Mouse (Mus musculus) limb, embryonic 14.5 days (tissue): ENCODE data around the gene Ccl6. TPM values are rescaled to one million over a fixed set of nuclear protein-coding genes. Genes with fewer than 3 reads are reported as not detected.

ENCODE experiments used
- ATAC-seq: fragments of 200-750 bp; cut with Nextera tagmentation; 2 replicates; pipeline ENCODE4 v1.8.0; 2017; ENCODE audit warnings: low read depth, moderate number of reproducible peaks, moderate TSS enrichment; ENCODE audit not compliant: low FRiP score
- DNase-seq: peaks from one replicate; pipeline ENCODE4 v3.0.0-alpha.2; 2015; ENCODE audit warnings: low spot score
- H3K27ac ChIP-seq: fragments of 300-500 bp; sonication (generic); replicated peaks from 2 replicates; pipeline ENCODE4 v1.5.1; 2014; ENCODE audit warnings: low read depth, mild to moderate bottlenecking, low read length, moderate library complexity, mixed read lengths
- H3K27me3 ChIP-seq: fragments of 300-500 bp; sonication (generic); 2 replicates; pipeline ENCODE4 v1.6.1; 2014; ENCODE audit warnings: low read length, mixed read lengths; ENCODE audit not compliant: control insufficient read depth, insufficient read depth
- H3K36me3 ChIP-seq: fragments of 300-500 bp; sonication (generic); 2 replicates; pipeline ENCODE4 v1.6.1; 2014; ENCODE audit warnings: mild to moderate bottlenecking, low read length, moderate library complexity, mixed read lengths; ENCODE audit not compliant: control insufficient read depth, insufficient read depth
- H3K4me1 ChIP-seq: fragments of 300-500 bp; sonication (generic); 2 replicates; pipeline ENCODE4 v1.6.1; 2014; ENCODE audit warnings: antibody characterized with exemption, low read length, mixed read lengths; ENCODE audit not compliant: control insufficient read depth, insufficient read depth
- H3K4me2 ChIP-seq: fragments of 300-500 bp; sonication (generic); replicated peaks from 2 replicates; pipeline ENCODE4 v1.6.1; 2014; ENCODE audit warnings: low read depth, mild to moderate bottlenecking, low read length, moderate library complexity; ENCODE audit not compliant: severe bottlenecking
- H3K4me3 ChIP-seq: fragments of 300-500 bp; sonication (generic); replicated peaks from 2 replicates; pipeline ENCODE4 v1.5.1; 2014; ENCODE audit warnings: low read length
- H3K9ac ChIP-seq: fragments of 300-500 bp; sonication (generic); 2 replicates; pipeline ENCODE4 v1.6.1; 2014; ENCODE audit warnings: mild to moderate bottlenecking, low read depth, low read length, moderate library complexity; ENCODE audit not compliant: severe bottlenecking
- H3K9me3 ChIP-seq: fragments of 300-500 bp; sonication (generic); 2 replicates; pipeline ENCODE4 v1.6.1; 2016; ENCODE audit warnings: low read length; ENCODE audit not compliant: control insufficient read depth
- POLR2A ChIP-seq: fragments of 200-500 bp; IDR thresholded peaks from 2 replicates; pipeline ENCODE4 v1.8.0; 2012; ENCODE audit warnings: inconsistent platforms, mild to moderate bottlenecking, moderate library complexity, borderline replicate concordance; ENCODE audit not compliant: insufficient read depth, insufficient read length; ENCODE audit errors: extremely low read depth
- WGBS: fragments of 180-500 bp; shearing (Covaris S2); extraction: QIAGEN DNeasy Blood & Tissue Kit; methylation state at CpG from one replicate; pipeline ENCODE4 v1.1.7; 2014; 5-methylcytosine and 5-hydroxymethylcytosine counted together
- polyA plus RNA-seq, 2 experiments: library from polyadenylated mRNA; depleted of rRNA in 1 of 2; stranded (reverse) in 1 of 2; unstranded in 1 of 2; fragments of >200 nt; fragmentation: Nextera tagmentation in 1 of 2; extraction: Ambion mirVana in 1 of 2; gene quantifications; 2 replicates each; pipeline versions ENCODE4 v1.2.1 to v1.2.3; 2012 to 2014

Gene Ccl6
- polyA plus RNA-seq, 2 experiments: 1.5 to 5.0 TPM

- WGBS: 94% methylated on average over 7 of the region's 7 CpGs
- no peak for TF ChIP-seq POLR2A
- ATAC-seq (no peak), DNase-seq (no peak)
- no peaks in the 10 kb centered on the region for H3K4me1 ChIP-seq
- H3K9me3 ChIP-seq: no peaks in the 10 kb centered on the region
- H3K9ac ChIP-seq: no peak overlapping the region
- no peak overlapping the region for H3K27ac ChIP-seq
- H3K27me3 ChIP-seq: no peaks in the 10 kb centered on the region
- no peak overlapping the region for H3K4me3 ChIP-seq
- no peaks in the 10 kb centered on the region for H3K36me3 ChIP-seq
- no peak overlapping the region for H3K4me2 ChIP-seq
Observed at GRCm38 (mm10) chr11:83569249-83569648, 23.6 kb downstream of the Ccl6 start.

GRCm38 (mm10) chr11:83568786-83569185 is 24.1 kb downstream of the Ccl6 start:
- DNase-seq (no peak), ATAC-seq (no peak)
- H3K27ac ChIP-seq: no peak overlapping the region
- no peaks in the 10 kb centered on the region for H3K9me3 ChIP-seq
- WGBS: 86% methylated on average over 3 of the region's 3 CpGs
- H3K36me3 ChIP-seq: no peaks in the 10 kb centered on the region
- TF ChIP-seq POLR2A: no peak
- no peaks in the 10 kb centered on the region for H3K27me3 ChIP-seq
- H3K4me3 ChIP-seq: no peak overlapping the region
- H3K4me2 ChIP-seq: no peak overlapping the region
- H3K9ac ChIP-seq: no peak overlapping the region
- no peaks in the 10 kb centered on the region for H3K4me1 ChIP-seq

- no peaks in the 10 kb centered on the region for H3K36me3 ChIP-seq
- no peaks in the 10 kb centered on the region for H3K9me3 ChIP-seq
- no peak overlapping the region for H3K4me3 ChIP-seq
- no peak for ATAC-seq
- WGBS: 86% methylated on average over 9 of the region's 9 CpGs
- no peak overlapping the region for H3K9ac ChIP-seq
- DNase-seq: no peak
- H3K27ac ChIP-seq: no peak overlapping the region
- H3K27me3 ChIP-seq: no peaks in the 10 kb centered on the region
- H3K4me1 ChIP-seq: no peaks in the 10 kb centered on the region
- H3K4me2 ChIP-seq: no peak overlapping the region
- no peak for TF ChIP-seq POLR2A
Observed at GRCm38 (mm10) chr11:83568061-83568460, 24.8 kb downstream of the Ccl6 start.

DNA sequence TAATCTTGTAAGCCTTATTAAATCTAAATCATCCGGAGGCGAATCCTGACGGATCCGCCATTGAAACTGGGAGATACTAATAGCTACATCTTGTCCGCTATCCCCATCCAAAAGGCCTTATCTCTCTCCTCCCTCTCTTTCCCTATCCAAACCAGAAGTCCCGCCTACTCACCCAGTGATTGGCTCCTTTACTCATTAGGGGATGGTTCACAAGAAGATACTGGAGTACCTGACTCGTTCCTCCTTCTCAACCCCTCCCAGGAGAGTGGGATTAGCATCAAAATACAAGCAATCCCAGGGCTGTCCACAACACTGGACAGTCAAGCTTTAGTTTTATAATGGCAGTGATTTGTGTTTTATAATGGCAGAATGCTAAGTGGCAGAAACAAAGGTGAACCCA is 25.6 kb downstream of the Ccl6 start:
- TF ChIP-seq POLR2A: no peak
- no peak overlapping the region for H3K27ac ChIP-seq
- H3K4me2 ChIP-seq: no peak overlapping the region
- ATAC-seq (no peak), DNase-seq (no peak)
- no peaks in the 10 kb centered on the region for H3K4me1 ChIP-seq
- no peak overlapping the region for H3K9ac ChIP-seq
- H3K36me3 ChIP-seq: no peaks in the 10 kb centered on the region
- WGBS: 69% methylated on average over 7 of the region's 7 CpGs
- H3K9me3 ChIP-seq: no peaks in the 10 kb centered on the region
- H3K4me3 ChIP-seq: no peak overlapping the region
- H3K27me3 ChIP-seq: no peaks in the 10 kb centered on the region

GRCm38 (mm10) chr11:83566617-83567016 is 26.3 kb downstream of the Ccl6 start:
- no peak overlapping the region for H3K27ac ChIP-seq
- ATAC-seq: no peak
- TF ChIP-seq POLR2A: no peak
- no peak for DNase-seq
- no peaks in the 10 kb centered on the region for H3K36me3 ChIP-seq
- H3K4me3 ChIP-seq: no peak overlapping the region
- H3K4me1 ChIP-seq: no peaks in the 10 kb centered on the region
- no peak overlapping the region for H3K4me2 ChIP-seq
- H3K9ac ChIP-seq: no peak overlapping the region
- H3K27me3 ChIP-seq: no peaks in the 10 kb centered on the region
- no peaks in the 10 kb centered on the region for H3K9me3 ChIP-seq

GRCm38 (mm10) chr11:83563754-83564153 is 29.1 kb downstream of the Ccl6 start:
- no peak for TF ChIP-seq POLR2A
- Histone ChIP-seq H3K4me1 (no peaks in the 10 kb centered on the region), H3K4me3 (no peak overlapping the region), H3K4me2 (no peak overlapping the region), H3K9ac (no peak overlapping the region), H3K9me3 (no peaks in the 10 kb centered on the region), H3K36me3 (no peaks in the 10 kb centered on the region), H3K27ac (no peak overlapping the region), H3K27me3 (no peaks in the 10 kb centered on the region)
- no peak for ATAC-seq
- DNase-seq: peak; percentile 33
- 67% methylated on average over 2 of the region's 2 CpGs for WGBS
